Mouse (Mus musculus): ENCODE data around the gene Tpbpa.
A peak's percentile ranks its signal among the peaks of the same experiment; 100 is the strongest.

- TF ChIP-seq GATA1 (IDR thresholded peaks at IDR 0.05; ENCODE audit: borderline replicate concordance, low read length) (peak; percentile 85; the same call in 2 of the 3 replicates), FLI1 (IDR thresholded peaks at IDR 0.05; ENCODE audit: low read length) (no peak; the same call in 1 of the 2 replicates)
Measured at GRCm38 (mm10) chr13:60936500-60936901, 5.3 kb downstream of the Tpbpa start, which contains the start of the genes Gm49391 and Ctla2a.
